Mouse (Mus musculus) neural tube, embryonic 14.5 days (tissue): ENCODE measurements at regions not wholly inside any gene's neighbourhood (a gene's known extent, or its start where the extent isn't known, plus 50 kb on each side); places are given as distances from the start of the nearest gene placed in this dataset.

Experiments used
- ATAC-seq: fragments of 200-750 bp; cut with Nextera tagmentation; 2 replicates; pipeline ENCODE4 v1.8.0; 2017; ENCODE audit warnings: low read depth, mild to moderate bottlenecking, moderate TSS enrichment, moderate library complexity
- H3K27ac ChIP-seq: fragments of 300-500 bp; sonication (generic); 2 replicates; pipeline ENCODE4 v1.5.1; 2014; ENCODE audit warnings: low read depth, mild to moderate bottlenecking, control low read depth, low read length, moderate library complexity, mixed read lengths
- H3K27me3 ChIP-seq: fragments of 300-500 bp; sonication (generic); 2 replicates; pipeline ENCODE4 v1.6.1; 2014; ENCODE audit warnings: low read length; ENCODE audit not compliant: control insufficient read depth, insufficient read depth
- H3K36me3 ChIP-seq: fragments of 300-500 bp; sonication (generic); 2 replicates; pipeline ENCODE4 v1.6.1; 2014; ENCODE audit warnings: low read length, mixed read lengths; ENCODE audit not compliant: control insufficient read depth, insufficient read depth
- H3K4me1 ChIP-seq: fragments of 300-500 bp; sonication (generic); 2 replicates; pipeline ENCODE4 v1.6.1; 2014; ENCODE audit warnings: low read length; ENCODE audit not compliant: control insufficient read depth, insufficient read depth
- H3K4me2 ChIP-seq: fragments of 300-500 bp; sonication (generic); 2 replicates; pipeline ENCODE4 v1.6.1; 2014; ENCODE audit warnings: mild to moderate bottlenecking, low read depth, low read length, control low read depth
- H3K4me3 ChIP-seq: fragments of 300-500 bp; sonication (generic); 2 replicates; pipeline ENCODE4 v1.5.1; 2014; ENCODE audit warnings: low read depth, low read length, control low read depth, mixed read lengths
- H3K9ac ChIP-seq: fragments of 300-500 bp; sonication (generic); replicated peaks from 2 replicates; pipeline ENCODE4 v1.6.1; 2014; ENCODE audit warnings: low read depth, mild to moderate bottlenecking, control low read depth, low read length, mixed read lengths
- H3K9me3 ChIP-seq: fragments of 300-500 bp; sonication (generic); 2 replicates; pipeline ENCODE4 v1.6.1; 2016; ENCODE audit warnings: low read length; ENCODE audit not compliant: control insufficient read depth
- WGBS: fragments of 180-500 bp; shearing (Covaris S2); extraction: QIAGEN DNeasy Blood & Tissue Kit; methylation state at CpG from one replicate; pipeline ENCODE4 v1.1.7; 2014; 5-methylcytosine and 5-hydroxymethylcytosine counted together

- H3K27me3 ChIP-seq, result no peaks in the 10 kb centered on the region
- no peak overlapping the region for H3K4me2 ChIP-seq
- no peak overlapping the region for H3K27ac ChIP-seq
- 37% methylated on average over 3 of the region's 3 CpGs for WGBS
- H3K4me1 ChIP-seq, result no peaks in the 10 kb centered on the region
- H3K9me3 ChIP-seq, result no peaks in the 10 kb centered on the region
- no peaks in the 10 kb centered on the region for H3K36me3 ChIP-seq
- no peak for ATAC-seq
- no peak overlapping the region for H3K4me3 ChIP-seq
- no peak overlapping the region for H3K9ac ChIP-seq
These were observed 1344.7 kb downstream of the Gm37988 start for GRCm38 (mm10) chr1:6152436-6152835.
